Mouse (Mus musculus) neural tube, embryonic 13.5 days (tissue): ENCODE measurements around the gene Dpm1. TPM values are rescaled to one million over a fixed set of nuclear protein-coding genes. Genes with fewer than 3 reads are reported as not detected.
A peak's percentile ranks its signal among the peaks of the same experiment; 100 is the strongest.

Experiments used
- ATAC-seq: fragments of 200-750 bp; cut with Nextera tagmentation; 2 replicates; pipeline ENCODE4 v1.8.0; 2017; ENCODE audit warnings: low read depth, mild to moderate bottlenecking, moderate TSS enrichment, moderate library complexity
- H3K27ac ChIP-seq: fragments of 300-500 bp; sonication (generic); replicated peaks from 2 replicates; pipeline ENCODE4 v1.5.1; 2015; ENCODE audit warnings: moderate library complexity, mild to moderate bottlenecking, inconsistent platforms
- H3K27me3 ChIP-seq: fragments of 300-500 bp; sonication (generic); 2 replicates; pipeline ENCODE4 v1.6.1; 2015; ENCODE audit warnings: mild to moderate bottlenecking, inconsistent platforms
- H3K36me3 ChIP-seq: fragments of 300-500 bp; sonication (generic); 2 replicates; pipeline ENCODE4 v1.6.1; 2015; ENCODE audit warnings: mild to moderate bottlenecking, inconsistent platforms
- H3K4me1 ChIP-seq: fragments of 300-500 bp; sonication (generic); replicated peaks from 2 replicates; pipeline ENCODE4 v1.6.1; 2015; ENCODE audit warnings: inconsistent platforms
- H3K4me2 ChIP-seq: fragments of 300-500 bp; sonication (generic); 2 replicates; pipeline ENCODE4 v1.6.1; 2015; ENCODE audit warnings: inconsistent platforms, mild to moderate bottlenecking, moderate library complexity
- H3K4me3 ChIP-seq: fragments of 300-500 bp; sonication (generic); 2 replicates; pipeline ENCODE4 v1.5.1; 2015; ENCODE audit warnings: mild to moderate bottlenecking, inconsistent platforms
- H3K9ac ChIP-seq: fragments of 300-500 bp; sonication (generic); 2 replicates; pipeline ENCODE4 v1.6.1; 2015; ENCODE audit warnings: moderate library complexity, mild to moderate bottlenecking, inconsistent platforms
- H3K9me3 ChIP-seq: fragments of 300-500 bp; sonication (generic); 2 replicates; pipeline ENCODE4 v1.6.1; 2016; ENCODE audit warnings: inconsistent platforms
- WGBS: fragments of 180-500 bp; shearing (Covaris S2); methylation state at CpG from one replicate; pipeline ENCODE4 v1.1.7; 2015; 5-methylcytosine and 5-hydroxymethylcytosine counted together
- polyA plus RNA-seq: library from polyadenylated mRNA; unstranded; fragments of >200 nt; fragmentation: Nextera tagmentation; extraction: Ambion mirVana; gene quantifications from 2 replicates; pipeline ENCODE4 v1.2.1, GENCODE M21; 2015

Dpm1 gene
- polyA plus RNA-seq, 1 experiment from 2014 or later, result 75.9 TPM

DNA sequence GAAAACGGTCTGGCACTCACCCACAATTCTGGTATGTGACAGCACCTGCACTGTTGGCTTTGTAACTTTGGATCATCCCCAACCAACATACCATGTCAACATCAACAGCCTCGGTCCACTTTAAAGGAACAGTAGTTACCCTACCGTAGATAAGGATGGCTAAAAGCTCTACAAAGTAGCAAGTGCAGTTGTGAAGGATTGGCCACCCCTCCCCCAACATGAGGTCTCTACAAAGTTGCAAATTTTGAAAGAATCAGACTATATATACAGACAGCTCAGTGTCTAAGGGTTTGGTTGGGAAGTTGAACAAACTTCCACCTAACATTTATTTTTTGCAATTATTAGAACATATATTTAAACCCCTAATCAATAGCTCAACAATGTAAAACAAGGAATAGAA is 22.5 kb downstream of the Dpm1 start:
- WGBS, result 93% methylated on average over 3 of the region's 3 CpGs
- Histone ChIP-seq H3K4me3 (no peak overlapping the region), H3K9ac (no peak overlapping the region), H3K27ac (peak overlapping the region; percentile 99), H3K36me3 (peaks cover 58% of the 10 kb centered on the region), H3K9me3 (no peaks in the 10 kb centered on the region), H3K27me3 (no peaks in the 10 kb centered on the region), H3K4me1 (peaks cover 28% of the 10 kb centered on the region), H3K4me2 (peak overlapping the region; percentile 50)
- ATAC-seq, result no peak

DNA sequence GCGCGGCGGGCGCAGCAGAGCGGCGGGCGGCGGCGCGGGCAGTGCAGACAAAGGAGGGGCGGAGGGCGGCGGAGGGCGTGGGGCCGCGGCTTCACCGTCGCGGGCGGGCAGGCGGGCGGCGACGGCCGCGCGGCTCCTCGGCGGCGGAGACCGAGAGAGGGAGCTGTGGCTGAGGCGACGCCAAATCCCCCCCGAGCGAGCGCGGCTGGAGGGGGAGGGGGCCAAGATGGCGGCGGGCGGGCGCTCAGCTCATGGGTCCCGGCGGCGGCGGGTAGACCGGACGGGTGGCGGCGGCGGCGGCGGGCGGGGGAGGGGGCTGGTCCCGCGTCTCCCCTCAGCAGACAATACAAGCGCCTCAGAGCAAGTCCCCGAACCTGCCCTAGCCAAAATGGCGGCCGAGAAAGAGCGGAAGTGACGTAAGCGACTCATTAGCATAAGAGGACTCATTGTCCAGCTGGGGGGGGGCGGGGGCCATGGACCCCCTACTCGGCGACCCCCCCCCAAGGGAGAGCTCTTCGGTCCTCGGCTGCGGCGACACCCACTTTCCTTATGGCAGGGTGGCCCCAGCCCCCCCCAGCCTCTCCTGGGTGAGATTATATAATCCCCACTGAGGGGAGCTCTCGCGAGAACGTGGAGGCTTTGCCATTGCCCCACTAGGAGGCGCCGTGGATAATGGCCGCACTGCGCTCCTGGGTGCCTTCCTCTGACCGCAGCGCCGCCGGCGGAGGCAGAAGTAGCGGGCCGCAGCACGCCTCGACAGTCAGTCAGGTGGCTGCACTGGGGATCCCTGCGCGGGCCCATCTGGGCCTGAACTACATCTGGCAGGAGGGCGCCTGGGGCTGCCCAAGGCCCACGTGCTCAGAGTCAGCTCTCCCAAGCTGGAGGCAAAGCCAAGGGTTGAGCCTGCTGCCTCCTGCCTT is 23.4 kb downstream of the Dpm1 start, which contains the start of gene Adnp:
TSS of gene Adnp (minus strand) at position 388 of the 920 bp plus-strand sequence.
- no peaks in the 10 kb centered on the region for H3K27me3 ChIP-seq
- H3K4me2 ChIP-seq, result peak within 1 kb of the TSS; percentile 73
- H3K4me1 ChIP-seq, result peaks cover 36% of the 10 kb centered on the region
- H3K36me3 ChIP-seq, result peaks cover 52% of the 10 kb centered on the region
- peak; percentile 92 for ATAC-seq
- no peaks in the 10 kb centered on the region for H3K9me3 ChIP-seq
- peak within 1 kb of the TSS; percentile 99 for H3K27ac ChIP-seq
- H3K9ac ChIP-seq, result peak within 1 kb of the TSS; percentile 100
- H3K4me3 ChIP-seq, result peak within 1 kb of the TSS; percentile 86
- WGBS, result under 1% methylated on average over 75 of the region's 89 CpGs

- peak overlapping the region; percentile 86 for H3K4me3 ChIP-seq
- peak overlapping the region; percentile 73 for H3K4me2 ChIP-seq
- H3K4me1 ChIP-seq, result peaks cover 44% of the 10 kb centered on the region
- 1% methylated on average over 43 of the region's 49 CpGs for WGBS
- no peaks in the 10 kb centered on the region for H3K9me3 ChIP-seq
- H3K27ac ChIP-seq, result peak overlapping the region; percentile 99
- peaks cover 42% of the 10 kb centered on the region for H3K36me3 ChIP-seq
- no peaks in the 10 kb centered on the region for H3K27me3 ChIP-seq
- peak overlapping the region; percentile 100 for H3K9ac ChIP-seq
- peak; percentile 32 for ATAC-seq
These were observed 24.4 kb downstream of the Dpm1 start for GRCm38 (mm10) chr2:168205681-168206631.

DNA sequence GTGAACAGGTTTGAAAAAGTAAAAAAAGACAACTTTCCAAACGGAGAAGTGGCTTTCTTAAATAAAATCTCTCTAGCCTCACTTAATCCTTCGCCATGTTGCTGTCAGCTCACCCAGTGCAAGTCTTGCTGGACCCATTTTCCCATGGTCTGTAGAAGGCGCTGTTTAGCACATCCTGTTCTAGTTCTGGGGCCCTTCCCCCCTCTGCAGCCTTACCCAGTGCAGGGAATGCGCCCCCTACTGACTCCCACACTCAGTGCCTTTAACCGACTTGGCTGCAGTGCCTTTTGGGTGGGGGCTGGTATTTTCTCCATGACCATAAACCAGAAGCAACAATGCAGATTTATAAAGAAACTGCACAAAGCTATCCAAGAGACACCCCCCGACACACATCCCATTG is 25.1 kb downstream of the Dpm1 start:
- Histone ChIP-seq H3K9me3 (no peaks in the 10 kb centered on the region), H3K36me3 (peaks cover 35% of the 10 kb centered on the region), H3K4me2 (peak overlapping the region; percentile 73), H3K4me1 (peaks cover 50% of the 10 kb centered on the region), H3K27ac (peak overlapping the region; percentile 99; the same call in 1 of the 2 replicates), H3K9ac (peak overlapping the region; percentile 100), H3K4me3 (peak overlapping the region; percentile 86), H3K27me3 (no peaks in the 10 kb centered on the region)
- ATAC-seq, result peak; percentile 25; the same call in 1 of the 2 replicates
- 7% methylated on average over 6 of the region's 6 CpGs for WGBS

DNA sequence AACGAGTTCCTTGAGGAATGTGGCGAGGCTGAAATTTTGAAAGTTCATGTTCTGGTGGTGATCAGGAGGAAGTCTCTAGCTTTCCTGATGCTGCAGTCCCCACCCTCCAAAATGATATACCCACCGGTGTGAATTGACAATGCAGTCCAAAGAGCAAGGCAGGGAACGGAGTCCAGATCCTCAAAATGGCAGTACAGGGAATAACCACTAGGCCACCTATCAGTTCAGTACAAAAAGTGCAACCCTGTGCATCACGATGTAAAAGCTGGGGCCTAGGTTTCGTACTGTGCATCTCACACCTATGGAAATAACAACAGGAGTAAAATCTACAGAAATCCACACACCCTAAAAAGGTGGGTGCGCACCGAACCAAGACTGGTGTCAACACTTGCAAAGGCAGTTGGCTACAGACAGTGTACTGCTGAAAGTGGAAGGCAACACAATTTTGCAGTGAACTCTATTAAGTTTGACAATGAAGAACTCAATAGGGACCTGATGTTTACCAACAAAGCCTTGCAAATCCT is 25.9 kb downstream of the Dpm1 start:
- peaks cover 31% of the 10 kb centered on the region for H3K36me3 ChIP-seq
- no peak for ATAC-seq
- H3K27me3 ChIP-seq, result no peaks in the 10 kb centered on the region
- H3K4me1 ChIP-seq, result peaks cover 57% of the 10 kb centered on the region
- H3K4me2 ChIP-seq, result peak overlapping the region; percentile 73
- H3K27ac ChIP-seq, result no peak overlapping the region
- 86% methylated on average over 8 of the region's 8 CpGs for WGBS
- peak overlapping the region; percentile 100 for H3K9ac ChIP-seq
- H3K4me3 ChIP-seq, result peak overlapping the region; percentile 86
- H3K9me3 ChIP-seq, result no peaks in the 10 kb centered on the region

- H3K27me3 ChIP-seq, result no peaks in the 10 kb centered on the region
- ATAC-seq, result no peak
- 77% methylated on average over 4 of the region's 5 CpGs for WGBS
- H3K27ac ChIP-seq, result no peak overlapping the region
- H3K4me2 ChIP-seq, result no peak overlapping the region
- H3K9ac ChIP-seq, result no peak overlapping the region; the same call in 1 of the 2 replicates
- H3K4me1 ChIP-seq, result peaks cover 90% of the 10 kb centered on the region
- H3K4me3 ChIP-seq, result no peak overlapping the region
- no peaks in the 10 kb centered on the region for H3K9me3 ChIP-seq
- peaks cover 27% of the 10 kb centered on the region for H3K36me3 ChIP-seq
These were observed 30.2 kb downstream of the Dpm1 start for GRCm38 (mm10) chr2:168200014-168200691.

GRCm38 (mm10) chr2:168199476-168199875 is 30.9 kb downstream of the Dpm1 start:
- Histone ChIP-seq H3K4me1 (peaks cover 90% of the 10 kb centered on the region), H3K9me3 (no peaks in the 10 kb centered on the region), H3K27me3 (no peaks in the 10 kb centered on the region), H3K9ac (peak overlapping the region; percentile 31; the same call in 1 of the 2 replicates), H3K36me3 (peaks cover 26% of the 10 kb centered on the region), H3K27ac (no peak overlapping the region), H3K4me2 (no peak overlapping the region), H3K4me3 (no peak overlapping the region)
- ATAC-seq, result no peak
- 89% methylated on average over 4 of the region's 4 CpGs for WGBS

GRCm38 (mm10) chr2:168198421-168198820 is 32.0 kb downstream of the Dpm1 start:
- Histone ChIP-seq H3K27me3 (no peaks in the 10 kb centered on the region), H3K9me3 (no peaks in the 10 kb centered on the region), H3K4me1 (peaks cover 91% of the 10 kb centered on the region), H3K4me3 (no peak overlapping the region), H3K36me3 (peaks cover 17% of the 10 kb centered on the region), H3K9ac (no peak overlapping the region), H3K27ac (no peak overlapping the region), H3K4me2 (no peak overlapping the region)
- WGBS, result 90% methylated on average over 1 of the region's 1 CpGs
- ATAC-seq, result no peak

GRCm38 (mm10) chr2:168195721-168196120 is 34.7 kb downstream of the Dpm1 start:
- peaks cover 92% of the 10 kb centered on the region for H3K4me1 ChIP-seq
- H3K27me3 ChIP-seq, result no peaks in the 10 kb centered on the region
- no peak overlapping the region for H3K4me2 ChIP-seq
- H3K9me3 ChIP-seq, result no peaks in the 10 kb centered on the region
- no peak overlapping the region for H3K9ac ChIP-seq
- WGBS, result 28% methylated on average over 2 of the region's 2 CpGs
- H3K36me3 ChIP-seq, result peaks cover 16% of the 10 kb centered on the region; the same call in 1 of the 2 replicates
- H3K27ac ChIP-seq, result no peak overlapping the region
- ATAC-seq, result no peak
- no peak overlapping the region for H3K4me3 ChIP-seq

DNA sequence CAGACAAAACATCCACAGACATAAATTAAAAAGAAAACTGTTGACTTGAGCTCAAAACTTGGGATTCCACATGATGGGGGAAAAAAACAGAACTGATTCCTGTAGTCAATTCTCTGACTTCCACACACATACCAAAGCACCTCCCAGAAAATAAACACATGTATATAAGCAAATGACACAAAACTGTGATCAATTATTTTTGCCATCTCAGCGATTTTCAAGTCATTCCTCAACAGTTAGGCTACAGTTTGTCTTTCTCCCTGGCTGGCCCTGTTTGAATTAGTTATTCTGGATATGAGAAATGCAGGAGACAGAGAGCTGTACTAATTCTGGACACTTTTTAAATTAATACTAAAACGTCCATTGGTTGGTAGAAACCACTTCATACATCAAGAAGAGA is 36.7 kb downstream of the Dpm1 start:
- 85% methylated on average over 2 of the region's 2 CpGs for WGBS
- no peaks in the 10 kb centered on the region for H3K9me3 ChIP-seq
- no peak overlapping the region for H3K4me3 ChIP-seq
- no peak overlapping the region for H3K4me2 ChIP-seq
- peaks cover 16% of the 10 kb centered on the region; the same call in 1 of the 2 replicates for H3K36me3 ChIP-seq
- no peak overlapping the region for H3K27ac ChIP-seq
- H3K27me3 ChIP-seq, result no peaks in the 10 kb centered on the region
- ATAC-seq, result no peak
- H3K9ac ChIP-seq, result no peak overlapping the region
- peaks cover 86% of the 10 kb centered on the region for H3K4me1 ChIP-seq

DNA sequence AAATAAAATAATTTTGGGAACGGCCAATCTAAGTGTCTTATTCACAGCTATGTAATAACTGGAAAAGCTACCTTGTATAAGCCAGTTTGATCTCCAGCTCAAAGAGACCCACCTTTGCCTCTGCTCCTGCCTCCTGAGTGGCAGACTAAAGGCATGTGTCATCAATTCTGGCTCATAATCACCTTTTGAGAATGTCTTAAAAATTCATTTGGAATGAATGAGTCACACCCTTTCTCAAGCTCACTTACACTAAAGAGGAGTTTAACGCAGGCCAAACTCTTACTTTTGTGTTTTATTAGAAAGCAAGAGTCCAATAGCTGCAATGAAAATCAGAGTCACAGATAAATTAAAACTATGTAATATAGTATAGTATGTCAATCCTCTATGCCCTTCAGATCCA is 38.5 kb downstream of the Dpm1 start:
- no peak for ATAC-seq

More for the DNA sequence above, 38.5 kb downstream of the Dpm1 start:
- Histone ChIP-seq H3K9me3 (no peaks in the 10 kb centered on the region), H3K4me1 (peaks cover 69% of the 10 kb centered on the region), H3K9ac (no peak overlapping the region), H3K4me3 (no peak overlapping the region), H3K27ac (no peak overlapping the region), H3K36me3 (peaks cover 20% of the 10 kb centered on the region), H3K27me3 (no peaks in the 10 kb centered on the region), H3K4me2 (no peak overlapping the region)
- 94% methylated on average over 2 of the region's 2 CpGs for WGBS
